Comparison of ENCODE assay signal across 14 mouse cellular contexts in genomic region chr4:136911211-136911646, GRCm38 (mm10). TPM values are rescaled to one million over a fixed set of nuclear protein-coding genes. Genes with fewer than 3 reads are reported as not detected.
DNase-seq lines count a peak whose midpoint lies in the region; ATAC-seq and TF ChIP-seq lines count a peak whose summit lies in the region.
"Had no signal": no experiment of that assay in that cellular context is flagged by ENCODE, and none has a peak within 500 bp of the region (broad histone marks: within the 10 kb centered on the region; RNA-seq: fewer than 3 reads in every experiment).

No protein-coding gene starts in this region.

- DNase-seq in embryonic facial prominence, embryonic 14.5 days (ENCODE audit: low spot score): peak; percentile 8
- no peak for DNase-seq in spleen, postnatal 4 days (ENCODE audit: low spot score in 2 of 2)
- DNase-seq in thymus, adult 18-20 months: no peak
- DNase-seq: cerebellum, postnatal 14 days; gastrocnemius, postnatal 14 days; kidney, adult 8-10 months; liver, postnatal 0 days had no signal

- under 1% methylated on average over 14 of the region's 17 CpGs for WGBS in embryonic facial prominence, embryonic 14.5 days
- WGBS in hindbrain, embryonic 13.5 days: under 1% methylated on average over 17 of the region's 17 CpGs
- WGBS in midbrain, embryonic 15.5 days: 4% methylated on average over 17 of the region's 17 CpGs
- WGBS in heart, embryonic 11.5 days (ENCODE audit: insufficient replicate concordance): 11% methylated on average over 17 of the region's 17 CpGs

- H3K9me3 ChIP-seq in E14TG2a.4 (ENCODE audit: low read length): no peaks in the 10 kb centered on the region
- H3K9me3 ChIP-seq in embryonic facial prominence, embryonic 14.5 days (ENCODE audit: control insufficient read depth, low read length): no peaks in the 10 kb centered on the region
- H3K9me3 ChIP-seq in hindbrain, embryonic 13.5 days: no peaks in the 10 kb centered on the region
- no peaks in the 10 kb centered on the region for H3K9me3 ChIP-seq in midbrain, embryonic 15.5 days
- no peaks in the 10 kb centered on the region for H3K9me3 ChIP-seq in heart, embryonic 11.5 days (replicated peaks; ENCODE audit: control insufficient read depth, low read length)
- H3K9me3 ChIP-seq: G1E had no signal

- peaks cover 26% of the 10 kb centered on the region for H3K4me1 ChIP-seq in E14TG2a.4 (replicated peaks; ENCODE audit: low read depth, low read length)
- H3K4me1 ChIP-seq in embryonic facial prominence, embryonic 14.5 days (ENCODE audit: control insufficient read depth, insufficient read depth, low read length): no peaks in the 10 kb centered on the region
- H3K4me1 ChIP-seq in hindbrain, embryonic 13.5 days (replicated peaks): peaks cover 27% of the 10 kb centered on the region
- peaks cover 30% of the 10 kb centered on the region for H3K4me1 ChIP-seq in midbrain, embryonic 15.5 days
- H3K4me1 ChIP-seq in heart, embryonic 11.5 days (ENCODE audit: control insufficient read depth, insufficient read depth, low read length): no peaks in the 10 kb centered on the region

- H3K4me3 ChIP-seq in E14TG2a.4 (replicated peaks; ENCODE audit: low read length): peak overlapping the region; percentile 43; the same call in 1 of the 2 replicates
- no peak overlapping the region for H3K4me3 ChIP-seq in embryonic facial prominence, embryonic 14.5 days (ENCODE audit: low read depth, low read length)
- H3K4me3 ChIP-seq in hindbrain, embryonic 13.5 days: 0 out of 2 replicates have a peak overlapping the region, but pooled peaks have one; percentile 4
- H3K4me3 ChIP-seq in midbrain, embryonic 15.5 days: no peak overlapping the region
- H3K4me3 ChIP-seq in heart, embryonic 11.5 days (ENCODE audit: low read depth, low read length): no peak overlapping the region

- no peak overlapping the region for H3K27ac ChIP-seq in embryonic facial prominence, embryonic 14.5 days (replicated peaks; ENCODE audit: low read depth, low read length)
- H3K27ac ChIP-seq in hindbrain, embryonic 13.5 days: peak overlapping the region; percentile 25
- peak overlapping the region; percentile 53 for H3K27ac ChIP-seq in midbrain, embryonic 15.5 days
- H3K27ac ChIP-seq in heart, embryonic 11.5 days (ENCODE audit: low read depth, low read length): no peak overlapping the region

- no peak; the same call in 1 of the 2 replicates for ATAC-seq in embryonic facial prominence, embryonic 14.5 days (ENCODE audit: low read depth)
- ATAC-seq in hindbrain, embryonic 13.5 days (ENCODE audit: low FRiP score): peak; percentile 48; the same call in 1 of the 2 replicates
- ATAC-seq in midbrain, embryonic 15.5 days (replicated peaks): peak; percentile 58
- no peak for ATAC-seq in heart, embryonic 11.5 days (replicated peaks; ENCODE audit: insufficient number of reproducible peaks, low FRiP score, low TSS enrichment)
- ATAC-seq in CD4-positive, CD25-positive, alpha-beta regulatory T cell, adult 4 months: no peak
- ATAC-seq: liver, postnatal 0 days had no signal

- no peak overlapping the region for H3K4me2 ChIP-seq in embryonic facial prominence, embryonic 14.5 days (ENCODE audit: low read depth, low read length)
- H3K4me2 ChIP-seq in hindbrain, embryonic 13.5 days: peak overlapping the region; percentile 42
- peak overlapping the region; percentile 39 for H3K4me2 ChIP-seq in midbrain, embryonic 15.5 days
- H3K4me2 ChIP-seq in heart, embryonic 11.5 days: no peak overlapping the region

- peaks cover 50% of the 10 kb centered on the region for H3K27me3 ChIP-seq in E14TG2a.4 (ENCODE audit: insufficient read depth, low read length)
- peaks cover 43% of the 10 kb centered on the region for H3K27me3 ChIP-seq in embryonic facial prominence, embryonic 14.5 days (replicated peaks; ENCODE audit: control insufficient read depth, insufficient read depth, low read length)
- peaks cover 49% of the 10 kb centered on the region for H3K27me3 ChIP-seq in hindbrain, embryonic 13.5 days
- H3K27me3 ChIP-seq in midbrain, embryonic 15.5 days (replicated peaks): peaks cover 22% of the 10 kb centered on the region
- peaks cover 67% of the 10 kb centered on the region for H3K27me3 ChIP-seq in heart, embryonic 11.5 days (ENCODE audit: control insufficient read depth, insufficient read depth, low read length)

- no peak for TF ChIP-seq CTCF in E14TG2a.4 (conservative IDR thresholded peaks at IDR 0.05; ENCODE audit: low read length)

- H3K36me3 ChIP-seq in E14TG2a.4 (ENCODE audit: insufficient read depth, low read length): no peaks in the 10 kb centered on the region
- no peaks in the 10 kb centered on the region for H3K36me3 ChIP-seq in embryonic facial prominence, embryonic 14.5 days (ENCODE audit: control insufficient read depth, insufficient read depth, low read length)
- no peaks in the 10 kb centered on the region for H3K36me3 ChIP-seq in hindbrain, embryonic 13.5 days
- no peaks in the 10 kb centered on the region for H3K36me3 ChIP-seq in midbrain, embryonic 15.5 days (replicated peaks)
- no peaks in the 10 kb centered on the region for H3K36me3 ChIP-seq in heart, embryonic 11.5 days (ENCODE audit: control insufficient read depth, insufficient read depth, low read length)
- H3K36me3 ChIP-seq: G1E had no signal

- H3K9ac ChIP-seq in embryonic facial prominence, embryonic 14.5 days (ENCODE audit: low read depth, low read length): no peak overlapping the region
- 0 out of 2 replicates have a peak overlapping the region, but pooled peaks have one; percentile 46 for H3K9ac ChIP-seq in hindbrain, embryonic 13.5 days
- no peak overlapping the region for H3K9ac ChIP-seq in midbrain, embryonic 15.5 days
- H3K9ac ChIP-seq in heart, embryonic 11.5 days (ENCODE audit: low read depth, low read length): no peak overlapping the region
- H3K9ac ChIP-seq: liver, postnatal 0 days had no signal

RNA-seq across cellular contexts. Expression of gene C1qa, which starts 12.6 kb away (rescaled TPM):
- polyA plus RNA-seq in embryonic facial prominence, embryonic 14.5 days (2014; fragmentation: Nextera tagmentation; extraction: Ambion mirVana): 46.6 and 49.2 TPM in 2 replicates
- polyA plus RNA-seq in hindbrain, embryonic 13.5 days (2015; fragmentation: Nextera tagmentation; extraction: Ambion mirVana): 23.6 and 24.6 TPM in 2 replicates
- polyA plus RNA-seq in midbrain, embryonic 15.5 days (2015; fragmentation: Nextera tagmentation; extraction: Ambion mirVana): 25.1 and 33.3 TPM in 2 replicates
- polyA plus RNA-seq in heart, embryonic 11.5 days (2014; fragmentation: Nextera tagmentation; extraction: Ambion mirVana): 8.1 and 8.8 TPM in 2 replicates
- 1 to 10 TPM in 1 of 2 experiments, under 1 TPM in 1; 0.31 to 1.9 TPM for polyA plus RNA-seq in CD4-positive, CD25-positive, alpha-beta regulatory T cell, adult 4 months (2017; shearing (Covaris generic))
- polyA plus RNA-seq: G1E had no signal

RNA-seq across cellular contexts. Expression of gene C1qc, which starts 18.4 kb away (rescaled TPM):
- polyA plus RNA-seq in embryonic facial prominence, embryonic 14.5 days (2014; fragmentation: Nextera tagmentation; extraction: Ambion mirVana): 46.2 and 47.9 TPM in 2 replicates
- polyA plus RNA-seq in hindbrain, embryonic 13.5 days (2015; fragmentation: Nextera tagmentation; extraction: Ambion mirVana): 19.5 and 24.3 TPM in 2 replicates
- 21.7 and 28.4 TPM in 2 replicates for polyA plus RNA-seq in midbrain, embryonic 15.5 days (2015; fragmentation: Nextera tagmentation; extraction: Ambion mirVana)
- 7.1 and 7.4 TPM in 2 replicates for polyA plus RNA-seq in heart, embryonic 11.5 days (2014; fragmentation: Nextera tagmentation; extraction: Ambion mirVana)
- polyA plus RNA-seq in CD4-positive, CD25-positive, alpha-beta regulatory T cell, adult 4 months (2017; shearing (Covaris generic)): 1 to 10 TPM in 1 of 2 experiments, under 1 TPM in 1; 0.63 to 1.1 TPM

RNA-seq across cellular contexts. Expression of gene C1qb, which starts 25.2 kb away (rescaled TPM):
- 85.2 and 99.6 TPM in 2 replicates for polyA plus RNA-seq in embryonic facial prominence, embryonic 14.5 days (2014; fragmentation: Nextera tagmentation; extraction: Ambion mirVana)
- polyA plus RNA-seq in hindbrain, embryonic 13.5 days (2015; fragmentation: Nextera tagmentation; extraction: Ambion mirVana): 37.9 and 48.5 TPM in 2 replicates
- 39.7 and 49.0 TPM in 2 replicates for polyA plus RNA-seq in midbrain, embryonic 15.5 days (2015; fragmentation: Nextera tagmentation; extraction: Ambion mirVana)
- polyA plus RNA-seq in heart, embryonic 11.5 days (2014; fragmentation: Nextera tagmentation; extraction: Ambion mirVana): 14.8 and 17.0 TPM in 2 replicates
- polyA plus RNA-seq in CD4-positive, CD25-positive, alpha-beta regulatory T cell, adult 4 months (2017; shearing (Covaris generic)): 1 to 10 TPM; 2.0 to 3.4 TPM

RNA-seq across cellular contexts. Expression of gene Epha8, which starts 45.4 kb away (rescaled TPM):
- polyA plus RNA-seq in embryonic facial prominence, embryonic 14.5 days (2014; fragmentation: Nextera tagmentation; extraction: Ambion mirVana): 1.4 and 1.7 TPM in 2 replicates
- polyA plus RNA-seq in hindbrain, embryonic 13.5 days (2015; fragmentation: Nextera tagmentation; extraction: Ambion mirVana): 5.6 and 6.1 TPM in 2 replicates
- polyA plus RNA-seq in midbrain, embryonic 15.5 days (2015; fragmentation: Nextera tagmentation; extraction: Ambion mirVana): 20.5 and 23.1 TPM in 2 replicates
- 0.24 TPM in 1 of 2 replicates, not detected in the other for polyA plus RNA-seq in heart, embryonic 11.5 days (2014; fragmentation: Nextera tagmentation; extraction: Ambion mirVana)
- polyA plus RNA-seq in CD4-positive, CD25-positive, alpha-beta regulatory T cell, adult 4 months (2017; shearing (Covaris generic)): not detected
- polyA plus RNA-seq: G1E; heart, postnatal 0 days had no signal

Comparison
In these comparisons a context has a peak if more than half of its experiments do, and no peak if none do; other contexts are left out.
1. H3K4me3 ChIP-seq: peak in E14TG2a.4 (single experiment) and hindbrain, embryonic 13.5 days (single experiment); none in embryonic facial prominence, embryonic 14.5 days (single experiment), midbrain, embryonic 15.5 days (single experiment) and heart, embryonic 11.5 days (single experiment).
2. ATAC-seq: peak in hindbrain, embryonic 13.5 days (single experiment) and midbrain, embryonic 15.5 days (single experiment); none in embryonic facial prominence, embryonic 14.5 days (single experiment), heart, embryonic 11.5 days (single experiment) and CD4-positive, CD25-positive, alpha-beta regulatory T cell, adult 4 months (single experiment).
3. H3K27ac ChIP-seq: peak in hindbrain, embryonic 13.5 days (single experiment) and midbrain, embryonic 15.5 days (single experiment); none in embryonic facial prominence, embryonic 14.5 days (single experiment) and heart, embryonic 11.5 days (single experiment).
4. H3K4me2 ChIP-seq: peak in hindbrain, embryonic 13.5 days (single experiment) and midbrain, embryonic 15.5 days (single experiment); none in embryonic facial prominence, embryonic 14.5 days (single experiment) and heart, embryonic 11.5 days (single experiment).